Mouse (Mus musculus) forelimb bud, embryonic 11.5 days (tissue): ENCODE results near the gene Abca4.
"Not testable (repeated sequence)": the region's sequence is repeated elsewhere in the genome, so short reads cannot be mapped to it uniquely, and the experiment has no call there.

ENCODE experiments used
- DNase-seq: peaks from one replicate; pipeline ENCODE4 v3.0.0-alpha.2; 2012; ENCODE audit warnings: low read depth, low spot score

Abca4 gene

GRCm38 (mm10) chr3:122058439-122059198 lies 14.4 kb downstream of the Abca4 start:
- no peak for DNase-seq

GRCm38 (mm10) chr3:122062586-122062985 lies 18.3 kb downstream of the Abca4 start:
- no peak for DNase-seq

GRCm38 (mm10) chr3:122064556-122065410 lies 20.5 kb downstream of the Abca4 start:
- DNase-seq = no peak

GRCm38 (mm10) chr3:122071769-122072168 lies 27.5 kb downstream of the Abca4 start:
- no peak for DNase-seq

- DNase-seq = no peak
Measured at GRCm38 (mm10) chr3:122072646-122073571, 28.7 kb downstream of the Abca4 start.

- DNase-seq = no peak
Measured at GRCm38 (mm10) chr3:122073595-122073994, 29.4 kb downstream of the Abca4 start.

- DNase-seq = no peak
Measured at GRCm38 (mm10) chr3:122074334-122074733, 30.1 kb downstream of the Abca4 start.

- peak; percentile 69 for DNase-seq
Measured at GRCm38 (mm10) chr3:122078141-122078540, 33.9 kb downstream of the Abca4 start.

GRCm38 (mm10) chr3:122079172-122079571 lies 34.9 kb downstream of the Abca4 start:
- no peak for DNase-seq

- not testable (repeated sequence) for DNase-seq
Measured at GRCm38 (mm10) chr3:122081634-122082033, 37.4 kb downstream of the Abca4 start.

- DNase-seq = no peak
Measured at GRCm38 (mm10) chr3:122082338-122082737, 38.1 kb downstream of the Abca4 start.

- no peak for DNase-seq
Measured at GRCm38 (mm10) chr3:122085157-122085989, 41.1 kb downstream of the Abca4 start.

- peak; percentile 34 for DNase-seq
Measured at GRCm38 (mm10) chr3:122088054-122088681, 43.9 kb downstream of the Abca4 start.

GRCm38 (mm10) chr3:122090338-122090737 lies 46.1 kb downstream of the Abca4 start:
- no peak for DNase-seq

GRCm38 (mm10) chr3:122099713-122100112 lies 55.5 kb downstream of the Abca4 start:
- no peak for DNase-seq

GRCm38 (mm10) chr3:122102091-122102490 lies 57.8 kb downstream of the Abca4 start:
- no peak for DNase-seq

- DNase-seq = peak; percentile 82
Measured at GRCm38 (mm10) chr3:122103864-122104808, 59.9 kb downstream of the Abca4 start.

GRCm38 (mm10) chr3:122106920-122107319 lies 62.7 kb downstream of the Abca4 start:
- no peak for DNase-seq

GRCm38 (mm10) chr3:122107643-122108194 lies 63.5 kb downstream of the Abca4 start:
- DNase-seq = no peak
